Mouse (Mus musculus) urinary bladder, postnatal 10 days (tissue): Measurements from ENCODE around the gene Gm35134.
"Not testable (repeated sequence)": the region's sequence is repeated elsewhere in the genome, so short reads cannot be mapped to it uniquely, and the experiment has no call there.

Experiments used
- DNase-seq: peaks from one replicate; pipeline ENCODE4 v3.0.0; 2022; ENCODE audit warnings: low spot score

Gene Gm35134

DNA sequence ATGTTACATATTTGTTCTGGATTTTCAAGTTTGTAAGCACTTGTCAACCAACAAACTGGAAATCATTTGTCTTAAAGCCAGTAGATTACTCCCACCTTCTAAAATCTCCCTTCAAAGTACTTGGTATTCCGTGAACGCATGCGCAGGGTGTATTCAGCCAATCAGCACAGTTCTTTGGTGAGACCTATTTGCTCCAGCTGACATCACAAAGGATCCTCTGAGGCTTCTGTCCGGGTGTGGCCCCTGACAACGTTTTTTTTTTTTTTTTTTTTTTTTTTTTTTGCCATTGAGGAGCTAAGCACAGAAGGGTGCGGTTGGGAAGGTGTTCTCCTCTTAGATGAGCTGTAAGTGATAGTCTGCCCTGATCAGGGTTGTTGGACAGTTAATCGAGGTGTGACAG, at the start of gene Gm35134:
TSS of gene Gm35134 (plus strand) at position 301 of the 400 bp plus-strand sequence.
- DNase-seq = not testable (repeated sequence)
